In the genomic region with DNA sequence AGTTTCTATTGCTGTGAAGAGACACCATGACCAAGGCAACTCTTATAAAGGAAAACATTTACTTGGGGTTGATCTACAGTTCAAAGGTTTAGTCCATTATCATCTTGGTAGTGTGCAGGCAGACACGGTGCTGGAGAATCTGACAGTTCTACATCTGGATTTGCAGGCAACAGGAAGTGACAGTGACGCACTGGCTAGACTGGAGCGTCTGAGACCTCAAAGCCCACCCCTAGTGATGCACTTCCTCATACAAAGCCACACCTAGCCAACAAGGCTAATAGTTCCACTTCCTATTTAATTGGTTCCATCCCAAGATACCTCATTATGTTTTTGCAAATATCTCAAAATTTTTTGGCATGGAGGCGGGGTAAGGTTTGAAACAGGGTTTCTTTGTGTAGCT, we compare ENCODE assay signal across 18 mouse cellular contexts. TPM values are rescaled to one million over a fixed set of nuclear protein-coding genes. Genes with fewer than 3 reads are reported as not detected.
DNase-seq lines count a peak whose midpoint lies in the region; ATAC-seq lines count a peak whose summit lies in the region.
"Had no signal": no experiment of that assay in that cellular context is flagged by ENCODE, and none has a peak within 500 bp of the region (broad histone marks: within the 10 kb centered on the region; RNA-seq: fewer than 3 reads in every experiment).

No protein-coding gene starts in this region.

- no peaks in the 10 kb centered on the region for H3K4me1 ChIP-seq in heart, embryonic 11.5 days (ENCODE audit: control insufficient read depth, insufficient read depth, low read length)
- H3K4me1 ChIP-seq: limb, embryonic 13.5 days; midbrain, embryonic 13.5 days; neural tube, embryonic 12.5 days had no signal

- no peaks in the 10 kb centered on the region for H3K27me3 ChIP-seq in heart, embryonic 11.5 days (ENCODE audit: control insufficient read depth, insufficient read depth, low read length)
- H3K27me3 ChIP-seq: limb, embryonic 13.5 days; midbrain, embryonic 13.5 days; neural tube, embryonic 12.5 days had no signal

- H3K9me3 ChIP-seq in heart, embryonic 11.5 days (replicated peaks; ENCODE audit: control insufficient read depth, low read length) = no peaks in the 10 kb centered on the region
- H3K9me3 ChIP-seq: limb, embryonic 13.5 days; midbrain, embryonic 13.5 days; neural tube, embryonic 12.5 days had no signal

- no peak overlapping the region for H3K27ac ChIP-seq in heart, embryonic 11.5 days (ENCODE audit: low read depth, low read length)
- H3K27ac ChIP-seq: limb, embryonic 13.5 days; midbrain, embryonic 13.5 days; neural tube, embryonic 12.5 days had no signal

- ATAC-seq in CD4-positive, CD25-positive, alpha-beta regulatory T cell, adult 4 months = peak; percentile 49
- peak; percentile 94 for ATAC-seq in common myeloid progenitor, adult 5-6 weeks (replicated peaks; ENCODE audit: low read depth, poor library complexity, severe bottlenecking)
- ATAC-seq in neutrophil, adult 5-6 weeks (ENCODE audit: extremely low read depth, insufficient number of reproducible peaks, low FRiP score, poor library complexity, severe bottlenecking) = peak; percentile 82
- no peak for ATAC-seq in heart, embryonic 11.5 days (replicated peaks; ENCODE audit: insufficient number of reproducible peaks, low FRiP score, low TSS enrichment)
- ATAC-seq: forebrain, embryonic 14.5 days; midbrain, embryonic 13.5 days had no signal

- H3K36me3 ChIP-seq in heart, embryonic 11.5 days (ENCODE audit: control insufficient read depth, insufficient read depth, low read length) = peaks cover under 1% of the 10 kb centered on the region; the same call in 1 of the 2 replicates

- no peak overlapping the region for H3K4me3 ChIP-seq in heart, embryonic 11.5 days (ENCODE audit: low read depth, low read length)
- H3K4me3 ChIP-seq: limb, embryonic 13.5 days; midbrain, embryonic 13.5 days; neural tube, embryonic 12.5 days had no signal

- no peak overlapping the region for H3K4me2 ChIP-seq in heart, embryonic 11.5 days
- H3K4me2 ChIP-seq: limb, embryonic 13.5 days; midbrain, embryonic 13.5 days; neural tube, embryonic 12.5 days had no signal

- WGBS in heart, embryonic 11.5 days (ENCODE audit: insufficient replicate concordance) = 59% methylated on average over 4 of the region's 4 CpGs

- DNase-seq in lung, postnatal 36 days = peak; percentile 25
- no peak for DNase-seq in lung, postnatal 14 days
- no peak for DNase-seq in heart, postnatal 4 days
- DNase-seq: adrenal gland, postnatal 14 days; cerebellum, postnatal 10 days; heart, postnatal 14 days; kidney, adult 9 months; layer of hippocampus, postnatal 36 days; right cerebral cortex, postnatal 4 days; thymus, postnatal 14 days had no signal

- H3K9ac ChIP-seq in heart, embryonic 11.5 days (ENCODE audit: low read depth, low read length) = no peak overlapping the region
- H3K9ac ChIP-seq: limb, embryonic 13.5 days; midbrain, embryonic 13.5 days; neural tube, embryonic 12.5 days had no signal

RNA-seq across cellular contexts. Expression of gene Nucb2, which starts 25.6 kb away (rescaled TPM):
- 10 to 100 TPM; 21.0 to 24.4 TPM for polyA plus RNA-seq in CD4-positive, CD25-positive, alpha-beta regulatory T cell, adult 4 months (2017; shearing (Covaris generic))
- 7.7 and 14.3 TPM in 2 replicates for total RNA-seq in common myeloid progenitor, adult 5-6 weeks (2017)
- total RNA-seq in neutrophil, adult 5-6 weeks (2017) = 30.6 and 31.2 TPM in 2 replicates
- 10 to 100 TPM; 13.3 to 14.0 TPM for total RNA-seq in heart, postnatal 4 days (2021)
- 6.5 and 8.7 TPM in 2 replicates for polyA plus RNA-seq in heart, embryonic 11.5 days (2014; fragmentation: Nextera tagmentation; extraction: Ambion mirVana)
